Mouse (Mus musculus) heart, embryonic 14.5 days (tissue): ENCODE data around the gene Fancc. TPM values are rescaled to one million over a fixed set of nuclear protein-coding genes. Genes with fewer than 3 reads are reported as not detected.

ENCODE experiments used
- ATAC-seq: fragments of 200-750 bp; cut with Nextera tagmentation; 2 replicates; pipeline ENCODE4 v1.8.0; 2017; ENCODE audit warnings: low read depth, moderate TSS enrichment; ENCODE audit not compliant: insufficient number of reproducible peaks, insufficient read depth, low FRiP score
- H3K27ac ChIP-seq, 2 experiments: fragments of 200-500 bp in 1 of 2; fragments of 300-500 bp in 1 of 2; sonication (generic) in 1 of 2; replicated peaks in 1 of 2; 2 replicates each; pipeline ENCODE4 v1.5.1; 2012 to 2014; ENCODE audit warnings: low read depth in 2 of 2, low read length in 2 of 2, control low read depth in 1 of 2, mild to moderate bottlenecking in 1 of 2, mixed read lengths in 1 of 2; ENCODE audit not compliant: control insufficient read depth in 1 of 2, insufficient read depth in 1 of 2
- H3K27me3 ChIP-seq: fragments of 300-500 bp; sonication (generic); 2 replicates; pipeline ENCODE4 v1.6.1; 2014; ENCODE audit warnings: mild to moderate bottlenecking, low read length, control low read depth; ENCODE audit not compliant: control insufficient read depth, insufficient read depth
- H3K36me3 ChIP-seq: fragments of 300-500 bp; sonication (generic); 2 replicates; pipeline ENCODE4 v1.6.1; 2014; ENCODE audit warnings: mild to moderate bottlenecking, control low read depth, low read length, mixed read lengths; ENCODE audit not compliant: control insufficient read depth, insufficient read depth
- H3K4me1 ChIP-seq, 2 experiments: fragments of 200-500 bp in 1 of 2; fragments of 300-500 bp in 1 of 2; sonication (generic) in 1 of 2; 2 replicates each; pipeline ENCODE4 v1.6.1; 2012 to 2014; ENCODE audit warnings: low read length in 2 of 2, control low read depth in 1 of 2, mixed read lengths in 1 of 2; ENCODE audit not compliant: control insufficient read depth in 2 of 2, insufficient read depth in 2 of 2
- H3K4me2 ChIP-seq: fragments of 300-500 bp; sonication (generic); 2 replicates; pipeline ENCODE4 v1.6.1; 2014; ENCODE audit warnings: mild to moderate bottlenecking, low read length
- H3K4me3 ChIP-seq, 2 experiments: fragments of 200-500 bp in 1 of 2; fragments of 300-500 bp in 1 of 2; sonication (generic) in 1 of 2; 2 replicates each; pipeline ENCODE4 v1.5.1; 2012 to 2014; ENCODE audit warnings: low read length in 2 of 2, mild to moderate bottlenecking in 2 of 2, control low read depth in 1 of 2, low read depth in 1 of 2, moderate library complexity in 1 of 2; ENCODE audit not compliant: control insufficient read depth in 1 of 2, insufficient read depth in 1 of 2
- H3K9ac ChIP-seq: fragments of 300-500 bp; sonication (generic); 2 replicates; pipeline ENCODE4 v1.6.1; 2014; ENCODE audit warnings: mild to moderate bottlenecking, low read length
- H3K9me3 ChIP-seq: fragments of 300-500 bp; sonication (generic); 2 replicates; pipeline ENCODE4 v1.6.1; 2016; ENCODE audit warnings: low read length, control low read depth; ENCODE audit not compliant: control insufficient read depth
- WGBS: fragments of 180-500 bp; shearing (Covaris S2); extraction: QIAGEN DNeasy Blood & Tissue Kit; methylation state at CpG from one replicate; pipeline ENCODE4 v1.1.7; 2014; 5-methylcytosine and 5-hydroxymethylcytosine counted together
- polyA plus RNA-seq: library from polyadenylated mRNA; unstranded; fragments of >200 nt; fragmentation: Nextera tagmentation; extraction: Ambion mirVana; gene quantifications from 2 replicates; pipeline ENCODE4 v1.2.1, GENCODE M21; 2014

The Fancc gene
- polyA plus RNA-seq, 1 experiment from 2014 or later, result 15.5 TPM

- Histone ChIP-seq H3K27me3 (no peaks in the 10 kb centered on the region), H3K27ac (no peak overlapping the region), H3K36me3 (no peaks in the 10 kb centered on the region), H3K9ac (no peak overlapping the region), H3K4me3 (no peak overlapping the region), H3K9me3 (no peaks in the 10 kb centered on the region), H3K4me1 (peaks cover 0 to 3% of the 10 kb centered on the region in 2 experiments; a peak in 2 of 4 replicates), H3K4me2 (no peak overlapping the region)
- WGBS, result 84% methylated on average over 2 of the region's 2 CpGs
- ATAC-seq, result no peak
Measured at GRCm38 (mm10) chr13:63499489-63499888, 2.4 kb upstream of the Fancc start.

DNA sequence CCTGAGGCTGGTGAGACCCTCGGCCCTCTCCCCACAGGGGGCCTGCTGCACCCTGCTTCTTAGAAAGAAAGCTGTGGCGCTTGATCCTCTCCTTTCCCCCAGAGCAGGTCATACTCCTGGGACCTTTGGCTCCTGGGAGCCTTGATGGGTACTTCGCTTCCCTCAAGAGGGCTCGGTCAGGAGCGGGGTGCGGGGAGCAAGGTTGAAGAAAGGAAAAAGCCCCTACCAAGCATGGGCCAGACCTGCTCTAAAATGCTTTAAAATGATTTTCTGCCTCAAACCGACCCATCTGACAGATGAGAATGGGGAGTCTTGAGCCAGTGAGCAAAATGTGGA, 9.4 kb downstream of the Fancc start:
- no peaks in the 10 kb centered on the region for H3K36me3 ChIP-seq
- H3K9me3 ChIP-seq, result no peaks in the 10 kb centered on the region
- no peak for ATAC-seq
- no peaks in the 10 kb centered on the region for H3K27me3 ChIP-seq
- no peak overlapping the region for H3K9ac ChIP-seq
- H3K4me1 ChIP-seq, result no peaks in the 10 kb centered on the region
- no peak overlapping the region for H3K4me3 ChIP-seq
- 56% methylated on average over 7 of the region's 7 CpGs for WGBS
- H3K4me2 ChIP-seq, result no peak overlapping the region
- H3K27ac ChIP-seq, result no peak overlapping the region

DNA sequence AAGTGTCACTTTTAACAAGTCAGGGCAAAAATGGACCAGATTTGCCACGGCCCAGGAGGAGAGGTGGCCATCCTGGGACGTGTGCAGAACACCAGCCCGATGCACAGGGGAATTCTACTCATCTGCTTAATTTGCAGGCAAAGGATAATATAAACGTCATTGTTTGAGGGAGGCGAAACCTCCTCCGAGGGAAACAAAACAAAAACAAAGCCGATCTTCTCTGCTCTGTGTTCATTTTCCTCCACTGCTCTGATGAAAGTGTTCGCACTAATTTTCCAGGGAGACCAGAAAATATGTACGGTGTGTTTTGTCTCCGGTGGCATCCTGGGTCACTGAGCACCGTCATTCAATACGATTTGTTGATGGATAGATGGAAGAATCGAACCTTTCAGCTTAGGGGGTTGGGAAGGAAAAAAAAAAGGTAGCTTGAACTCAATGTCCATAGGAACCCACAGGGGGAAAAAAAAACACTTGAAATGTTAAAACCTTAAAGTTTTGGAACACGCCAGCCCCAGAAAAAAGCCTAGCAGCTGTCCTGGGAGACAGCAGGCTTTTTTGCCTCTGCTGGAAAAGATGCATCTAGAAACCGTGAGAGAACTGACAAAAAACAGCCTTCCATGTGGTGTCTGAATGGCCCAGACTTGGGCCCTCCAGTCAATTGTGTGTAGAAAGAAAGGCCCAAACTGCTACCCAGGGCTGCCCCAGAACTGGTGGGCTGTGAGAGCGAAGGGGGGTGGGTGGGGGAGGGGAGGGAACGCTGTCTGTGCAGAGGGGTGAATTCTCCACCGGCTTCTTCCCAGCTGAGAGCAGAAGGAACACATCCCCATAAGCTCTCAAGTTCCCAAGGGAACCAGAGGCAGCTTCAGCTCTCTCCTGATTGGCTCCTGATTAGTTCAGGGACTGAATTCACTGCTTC, 10.0 kb downstream of the Fancc start:
- Histone ChIP-seq H3K27me3 (no peaks in the 10 kb centered on the region), H3K9me3 (no peaks in the 10 kb centered on the region), H3K4me2 (no peak overlapping the region), H3K27ac (no peak overlapping the region), H3K4me3 (no peak overlapping the region), H3K4me1 (no peaks in the 10 kb centered on the region), H3K9ac (no peak overlapping the region), H3K36me3 (no peaks in the 10 kb centered on the region)
- WGBS, result 43% methylated on average over 18 of the region's 18 CpGs
- no peak for ATAC-seq

DNA sequence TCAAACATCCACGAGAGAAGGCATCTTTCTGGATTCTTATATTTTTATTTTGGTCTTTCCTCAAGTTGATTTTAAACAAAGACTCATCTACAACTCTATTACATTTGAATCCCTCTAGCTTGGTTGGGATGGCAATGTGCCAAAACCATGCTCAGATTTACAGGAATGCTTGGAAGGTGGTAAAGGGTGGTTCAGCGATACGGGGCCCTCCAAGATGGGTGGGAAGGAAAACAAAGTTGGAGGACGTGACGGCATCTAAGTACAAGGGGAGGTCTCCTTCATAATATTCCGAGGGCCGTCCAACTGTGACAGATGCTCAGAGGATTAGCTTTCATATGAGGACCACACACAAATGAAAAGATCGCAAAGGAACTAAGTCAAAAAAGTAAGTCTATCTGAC, 21.7 kb downstream of the Fancc start:
- no peak overlapping the region for H3K4me3 ChIP-seq
- H3K4me1 ChIP-seq, result peaks cover 0 to 5% of the 10 kb centered on the region in 2 experiments; a peak in 1 of 4 replicates
- H3K9me3 ChIP-seq, result no peaks in the 10 kb centered on the region
- no peaks in the 10 kb centered on the region for H3K27me3 ChIP-seq
- no peaks in the 10 kb centered on the region for H3K36me3 ChIP-seq
- no peak overlapping the region for H3K4me2 ChIP-seq
- H3K27ac ChIP-seq, result no peak overlapping the region
- no peak for ATAC-seq
- 54% methylated on average over 8 of the region's 8 CpGs for WGBS
- H3K9ac ChIP-seq, result no peak overlapping the region

DNA sequence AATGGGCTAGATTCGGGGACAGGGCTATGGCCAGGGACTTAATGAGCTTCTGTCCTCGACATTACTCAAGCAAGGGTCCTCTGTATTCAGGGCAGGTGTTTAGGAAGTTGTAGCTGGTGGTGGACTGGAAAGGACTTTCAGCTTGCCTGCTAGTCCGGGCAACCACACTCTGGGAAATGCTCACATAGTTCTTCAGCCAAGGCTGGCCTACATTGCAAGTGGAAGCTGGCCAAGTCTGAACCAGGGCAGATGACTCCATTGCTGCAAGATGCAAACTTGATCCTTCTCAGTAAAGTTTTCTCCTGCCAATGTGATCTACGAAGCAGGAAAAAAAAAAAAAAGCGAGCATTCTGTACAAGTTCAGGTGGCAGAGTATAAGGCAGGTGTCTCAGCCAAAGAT, 44.2 kb downstream of the Fancc start:
- Histone ChIP-seq H3K36me3 (no peaks in the 10 kb centered on the region), H3K4me2 (no peak overlapping the region), H3K9ac (no peak overlapping the region), H3K27ac (no peak overlapping the region), H3K27me3 (no peaks in the 10 kb centered on the region), H3K9me3 (no peaks in the 10 kb centered on the region), H3K4me3 (no peak overlapping the region), H3K4me1 (no peaks in the 10 kb centered on the region)
- ATAC-seq, result no peak
- WGBS, result 67% methylated on average over 5 of the region's 5 CpGs

GRCm38 (mm10) chr13:63451140-63451539, 45.9 kb downstream of the Fancc start:
- H3K4me2 ChIP-seq, result no peak overlapping the region
- H3K9ac ChIP-seq, result no peak overlapping the region
- H3K4me3 ChIP-seq, result no peak overlapping the region
- no peak for ATAC-seq
- H3K4me1 ChIP-seq, result no peaks in the 10 kb centered on the region
- no peak overlapping the region for H3K27ac ChIP-seq
- no peaks in the 10 kb centered on the region for H3K9me3 ChIP-seq
- no peaks in the 10 kb centered on the region for H3K36me3 ChIP-seq
- no peaks in the 10 kb centered on the region for H3K27me3 ChIP-seq
- WGBS, result 67% methylated on average over 7 of the region's 7 CpGs

DNA sequence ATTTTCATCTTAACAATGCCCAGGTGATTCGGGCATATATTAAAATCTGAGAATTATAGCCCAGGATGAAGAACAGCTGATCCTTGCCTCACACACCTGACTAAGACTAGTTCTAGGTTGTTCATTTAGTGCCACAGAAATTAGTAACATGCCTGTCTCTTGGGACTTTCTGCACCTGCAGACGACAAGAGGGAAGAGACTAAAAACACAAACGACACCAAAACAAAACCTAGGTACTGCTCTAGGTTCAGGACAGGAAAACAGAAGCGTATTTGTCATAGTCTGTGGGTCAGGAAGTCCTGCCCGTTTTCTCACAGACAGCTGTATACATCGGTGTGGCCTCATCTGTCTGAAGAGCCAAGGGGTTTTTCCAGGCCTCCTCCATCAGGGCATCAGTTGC, 51.7 kb downstream of the Fancc start:
- Histone ChIP-seq H3K36me3 (no peaks in the 10 kb centered on the region), H3K4me1 (no peaks in the 10 kb centered on the region), H3K4me3 (no peak overlapping the region), H3K27me3 (no peaks in the 10 kb centered on the region), H3K4me2 (no peak overlapping the region), H3K9ac (no peak overlapping the region), H3K9me3 (no peaks in the 10 kb centered on the region), H3K27ac (no peak overlapping the region)
- WGBS, result 71% methylated on average over 6 of the region's 6 CpGs
- no peak for ATAC-seq

DNA sequence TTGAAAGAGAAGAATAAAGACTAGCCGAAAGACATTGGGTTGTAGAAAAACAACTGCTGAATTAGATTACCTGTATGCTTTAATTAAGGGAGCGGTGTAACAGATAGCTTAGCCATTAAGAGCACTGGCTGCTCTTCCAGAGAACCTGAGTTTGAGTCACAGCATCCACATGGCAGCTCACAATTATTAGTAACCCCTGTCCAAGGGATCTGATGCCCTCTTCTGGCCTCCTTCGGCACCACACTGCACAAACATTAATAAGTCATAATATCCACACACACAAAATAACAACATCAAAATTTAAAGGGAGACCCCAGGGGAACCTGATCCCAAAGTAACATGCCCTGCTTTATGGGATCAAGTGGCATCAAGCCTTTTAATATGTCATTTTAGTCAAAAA, 64.3 kb downstream of the Fancc start:
- ATAC-seq, result no peak
- Histone ChIP-seq H3K9me3 (no peaks in the 10 kb centered on the region), H3K4me2 (no peak overlapping the region), H3K4me3 (no peak overlapping the region), H3K27ac (no peak overlapping the region), H3K36me3 (no peaks in the 10 kb centered on the region), H3K27me3 (no peaks in the 10 kb centered on the region), H3K9ac (no peak overlapping the region), H3K4me1 (peaks cover 0 to 2% of the 10 kb centered on the region in 2 experiments; a peak in 1 of 4 replicates)
- 92% methylated on average over 3 of the region's 3 CpGs for WGBS
